Mouse (Mus musculus) spleen, embryonic (tissue): ENCODE results near the gene Fam198b.

Experiments used
- CTCF ChIA-PET: fragments of 350-600 bp; sonication (Branson Sonifier 250); formaldehyde crosslinking; loops from one replicate; lab custom pipeline; 2022; lab: Charles Lee

Gene Fam198b

GRCm38 (mm10) chr3:79983961-79984419 lies 99.7 kb downstream of the Fam198b start:
- CTCF ChIA-PET, result no interaction called here

GRCm38 (mm10) chr3:79984542-79984941 lies 100.2 kb downstream of the Fam198b start:
- CTCF ChIA-PET, result no interaction called here

GRCm38 (mm10) chr3:79989250-79989649 lies 104.9 kb downstream of the Fam198b start:
- CTCF ChIA-PET, result no interaction called here

- CTCF ChIA-PET, result no interaction called here
These were observed 105.6 kb downstream of the Fam198b start for GRCm38 (mm10) chr3:79989911-79990310.

- CTCF ChIA-PET, result no interaction called here
These were observed 106.1 kb downstream of the Fam198b start for GRCm38 (mm10) chr3:79990480-79990879.

- CTCF ChIA-PET, result no interaction called here
These were observed 109.8 kb downstream of the Fam198b start for GRCm38 (mm10) chr3:79994029-79994539.

- CTCF ChIA-PET, result no interaction called here
These were observed 111.4 kb downstream of the Fam198b start for GRCm38 (mm10) chr3:79995726-79996125.
